Mouse (Mus musculus) forelimb bud, embryonic 11.5 days (tissue): ENCODE data around the gene Cyp4f18.
A peak's percentile ranks its signal among the peaks of the same experiment; 100 is the strongest.
"Not testable (repeated sequence)": the region's sequence is repeated elsewhere in the genome, so short reads cannot be mapped to it uniquely, and the experiment has no call there.

Experiments
- DNase-seq: peaks from one replicate; pipeline ENCODE4 v3.0.0-alpha.2; 2012; ENCODE audit warnings: low read depth, low spot score

The Cyp4f18 gene

GRCm38 (mm10) chr8:72009473-72009872, at the start of gene Cyp4f18:
Gene Cyp4f18 (minus strand): TSS chr8:72009626.
- DNase-seq, result no peak

GRCm38 (mm10) chr8:72057643-72058042, 48.2 kb upstream of the Cyp4f18 start:
- not testable (repeated sequence) for DNase-seq

GRCm38 (mm10) chr8:72054633-72055032, 45.2 kb upstream of the Cyp4f18 start:
- not testable (repeated sequence) for DNase-seq

- DNase-seq, result no peak
Observed at GRCm38 (mm10) chr8:72042493-72042892, 33.1 kb upstream of the Cyp4f18 start.

GRCm38 (mm10) chr8:72040918-72041317, 31.5 kb upstream of the Cyp4f18 start, which contains the start of gene Olfr372:
Gene Olfr372 (plus strand): TSS chr8:72041218.
- not testable (repeated sequence) for DNase-seq

- not testable (repeated sequence) for DNase-seq
Observed at GRCm38 (mm10) chr8:72032926-72033325, 23.5 kb upstream of the Cyp4f18 start.

GRCm38 (mm10) chr8:72024886-72025285, 15.5 kb upstream of the Cyp4f18 start:
- DNase-seq, result not testable (repeated sequence)

- no peak for DNase-seq
Observed at GRCm38 (mm10) chr8:72019816-72020215, 10.4 kb upstream of the Cyp4f18 start.

GRCm38 (mm10) chr8:72019022-72019421, 9.6 kb upstream of the Cyp4f18 start:
- not testable (repeated sequence) for DNase-seq

GRCm38 (mm10) chr8:72018141-72018540, 8.7 kb upstream of the Cyp4f18 start:
- no peak for DNase-seq

- DNase-seq, result not testable (repeated sequence)
Observed at GRCm38 (mm10) chr8:72017339-72017738, 7.9 kb upstream of the Cyp4f18 start.

- not testable (repeated sequence) for DNase-seq
Observed at GRCm38 (mm10) chr8:72013506-72014228, 4.2 kb upstream of the Cyp4f18 start.

GRCm38 (mm10) chr8:72008134-72008641, 1.2 kb downstream of the Cyp4f18 start:
- no peak for DNase-seq

- no peak for DNase-seq
Observed at GRCm38 (mm10) chr8:72006763-72007162, 2.7 kb downstream of the Cyp4f18 start.

GRCm38 (mm10) chr8:72005912-72006311, 3.5 kb downstream of the Cyp4f18 start:
- no peak for DNase-seq

- no peak for DNase-seq
Observed at GRCm38 (mm10) chr8:72002942-72003341, 6.5 kb downstream of the Cyp4f18 start.

GRCm38 (mm10) chr8:72000223-72000622, 9.2 kb downstream of the Cyp4f18 start:
- DNase-seq, result no peak

- DNase-seq, result no peak
Observed at GRCm38 (mm10) chr8:71999434-71999833, 10.0 kb downstream of the Cyp4f18 start.

GRCm38 (mm10) chr8:71988867-71989599, 20.4 kb downstream of the Cyp4f18 start:
- no peak for DNase-seq

GRCm38 (mm10) chr8:71988110-71988866, 21.1 kb downstream of the Cyp4f18 start:
- peak; percentile 35 for DNase-seq

GRCm38 (mm10) chr8:71984601-71985000, 24.8 kb downstream of the Cyp4f18 start:
- DNase-seq, result no peak

- no peak for DNase-seq
Observed at GRCm38 (mm10) chr8:71981456-71981855, 28.0 kb downstream of the Cyp4f18 start.
